Mouse (Mus musculus): Measurements from ENCODE around the gene Slc12a4. TPM values are rescaled to one million over a fixed set of nuclear protein-coding genes. Genes with fewer than 3 reads are reported as not detected.
A peak's percentile ranks its signal among the peaks of the same experiment; 100 is the strongest.

Gene Slc12a4
- total RNA-seq, 2 experiments from 2014 or later, result 11.2 to 17.7 TPM

- DNase-seq, result no peak
- intact Hi-C loops (cut with DNase I), result no loop called here
Observed at GRCm38 (mm10) chr8:105935863-105936603, 29.9 kb downstream of the Slc12a4 start.

- intact Hi-C loops (cut with DNase I), result no loop called here
- DNase-seq, result no peak
Observed at GRCm38 (mm10) chr8:105935105-105935504, 30.8 kb downstream of the Slc12a4 start.

- intact Hi-C loops (cut with DNase I), result loop anchor here (5.0 kb wide), 1 partner anchor 81 kb away; the partner anchor contains the start of gene Cenpt
Observed at GRCm38 (mm10) chr8:105933762-105934161, 32.1 kb downstream of the Slc12a4 start, which contains the start of gene Ctrl. Gene Ctrl (minus strand): TSS chr8:105933862.

DNA sequence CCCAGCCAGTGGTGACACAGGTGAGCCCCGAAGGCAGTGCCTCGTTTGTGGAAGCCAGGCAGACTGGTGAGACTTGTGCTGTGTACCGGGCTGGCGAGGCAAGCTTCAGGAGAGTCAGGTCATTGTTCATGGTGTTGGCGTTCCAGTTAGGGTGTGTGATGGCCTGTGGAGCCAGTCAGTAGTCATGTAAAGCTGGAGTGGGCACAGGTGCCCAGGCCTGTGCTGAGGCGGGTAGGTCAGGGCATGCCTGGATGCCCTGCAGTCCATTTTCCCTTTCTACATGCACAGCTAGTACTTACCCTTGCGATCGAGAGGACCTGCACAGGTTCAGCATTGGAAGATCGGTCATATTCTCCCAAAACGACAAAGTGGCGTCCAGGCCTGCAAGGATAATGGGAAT is 33.4 kb downstream of the Slc12a4 start:
- intact Hi-C loops (cut with DNase I), result loop anchor here (5.0 kb wide), 1 partner anchor 80 kb away; the partner anchor contains the start of gene Cenpt

More at GRCm38 (mm10) chr8:105933762-105934161, 32.1 kb downstream of the Slc12a4 start, which contains the start of gene Ctrl:
- no peak for DNase-seq

DNA sequence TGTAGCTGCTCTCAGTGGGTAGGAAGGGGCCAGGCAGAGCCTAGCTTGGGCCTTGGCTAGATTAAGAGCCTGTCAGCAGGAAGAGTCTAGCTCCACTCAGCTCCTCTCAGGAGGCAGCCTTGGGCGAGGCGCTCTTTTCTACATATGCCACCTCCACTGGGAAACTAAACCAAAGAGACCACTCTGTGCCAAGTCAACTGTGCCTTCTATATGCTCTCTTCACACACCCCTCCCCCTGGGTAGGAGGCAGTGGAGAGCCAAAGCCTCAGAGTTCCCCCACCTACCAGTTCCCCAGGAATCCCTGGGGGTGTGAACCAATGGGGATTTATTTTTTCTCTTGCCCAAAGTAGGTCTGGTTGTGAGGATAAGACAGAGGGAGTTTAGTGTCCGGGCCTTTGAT is 34.6 kb downstream of the Slc12a4 start:
- intact Hi-C loops (cut with DNase I), result loop anchor here (2.0 to 5.0 kb wide), 2 partner anchors 79 to 214 kb away; partner anchors contain the start of gene Cenpt

More for the DNA sequence above, 33.4 kb downstream of the Slc12a4 start:
- no peak for DNase-seq

DNA sequence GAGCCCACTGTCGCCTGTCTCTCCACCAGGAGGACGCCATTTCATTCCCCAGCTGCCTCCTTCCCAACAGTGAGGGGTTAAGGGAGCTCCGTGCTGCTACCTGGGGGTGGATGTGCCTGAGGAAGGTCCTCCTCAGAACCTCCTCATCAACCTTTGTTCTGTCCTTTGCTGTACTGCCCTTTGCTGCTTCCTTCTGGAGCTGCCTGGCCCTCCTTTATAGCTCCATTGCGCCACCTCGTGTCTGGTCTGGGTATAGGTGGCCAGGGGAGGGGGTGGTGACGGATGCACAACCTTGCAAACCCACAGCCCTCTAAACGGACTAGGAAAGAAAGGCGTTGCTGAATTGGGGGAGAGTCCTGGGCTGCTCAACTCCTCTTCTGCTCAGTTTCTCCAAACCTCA is 35.3 kb downstream of the Slc12a4 start:
- DNase-seq, result peak; percentile 78 to 79
- intact Hi-C loops (cut with DNase I), result loop anchor here (1.0 to 5.0 kb wide), 3 partner anchors 78 to 214 kb away; partner anchors contain the start of gene Cenpt

More for the DNA sequence above, 34.6 kb downstream of the Slc12a4 start:
- DNase-seq, result no peak

DNA sequence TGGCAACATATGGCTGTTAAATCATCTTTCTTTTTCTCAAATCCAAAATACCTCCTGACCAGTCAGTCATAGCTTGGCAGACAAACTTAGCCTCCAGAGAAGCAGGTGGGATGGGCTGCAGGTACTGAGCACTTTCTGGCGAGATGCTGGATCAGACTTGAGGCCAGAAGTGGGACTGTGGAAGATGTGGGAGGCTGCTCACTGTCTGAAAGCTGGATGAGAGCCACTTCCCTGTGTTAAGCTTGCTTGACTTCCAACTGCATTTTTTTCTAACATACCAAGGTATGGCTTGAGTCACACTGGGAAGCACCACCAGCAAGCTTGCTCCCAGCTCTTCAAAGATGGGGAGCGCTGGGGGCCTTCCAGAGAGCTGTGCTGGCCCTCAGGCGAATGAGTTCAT is 40.8 kb downstream of the Slc12a4 start:
- intact Hi-C loops (cut with DNase I), result no loop called here
- no peak for DNase-seq

- no peak for DNase-seq
- intact Hi-C loops (cut with DNase I), result no loop called here
Observed at GRCm38 (mm10) chr8:105919390-105919789, 46.5 kb downstream of the Slc12a4 start.

GRCm38 (mm10) chr8:105900941-105901616 is 64.8 kb downstream of the Slc12a4 start:
- no peak for DNase-seq
- intact Hi-C loops (cut with DNase I), result no loop called here

GRCm38 (mm10) chr8:105900180-105900940 is 65.5 kb downstream of the Slc12a4 start, which contains the start of gene Pskh1:
Gene Pskh1 (plus strand): TSS chr8:105900441.
- peak; percentile 86 to 90 for DNase-seq
- intact Hi-C loops (cut with DNase I), result no loop called here

- no peak for DNase-seq
- intact Hi-C loops (cut with DNase I), result no loop called here
Observed at GRCm38 (mm10) chr8:105897801-105898480, 68.0 kb downstream of the Slc12a4 start.

Small RNA genes within 50 kb of the gene (microRNA-seq; reads per million reads assigned to microRNA genes)
- 0 reads per million in 2 experiments for gene Mir7074

Other genes starting within 250 kb of the Slc12a4 start
- 1 to 10 TPM; 6.6 to 6.8 TPM for gene Gfod2, start 207.4 kb downstream of the Slc12a4 start, total RNA-seq (2021)
- gene Ranbp10, start 138.7 kb downstream of the Slc12a4 start, total RNA-seq (2021), result 10 to 100 TPM; 19.7 to 22.0 TPM
- not detected for gene Tsnaxip1, start 138.4 kb downstream of the Slc12a4 start, total RNA-seq (2021)
- gene Cenpt, start 112.8 kb downstream of the Slc12a4 start, total RNA-seq (2021), result 1 to 10 TPM; 1.1 to 1.2 TPM
- 10 to 100 TPM; 19.0 TPM for gene Thap11, start 111.0 kb downstream of the Slc12a4 start, total RNA-seq (2021)
- gene Nutf2, start 105.5 kb downstream of the Slc12a4 start, total RNA-seq (2021), result 10 to 100 TPM; 38.4 to 52.9 TPM
- gene Edc4, start 85.2 kb downstream of the Slc12a4 start, total RNA-seq (2021), result 10 to 100 TPM; 17.6 to 20.1 TPM
- gene Nrn1l, start 72.5 kb downstream of the Slc12a4 start, total RNA-seq (2021), result under 1 TPM in 1 of 2 experiments, not detected in 1; 0.59 TPM
- 10 to 100 TPM in 1 of 2 experiments, 1 to 10 TPM in 1; 9.5 to 11.5 TPM for gene Pskh1, start 65.7 kb downstream of the Slc12a4 start, total RNA-seq (2021)
- not detected for gene Ctrl, start 32.2 kb downstream of the Slc12a4 start, total RNA-seq (2021)
- gene Psmb10, start 27.7 kb downstream of the Slc12a4 start, total RNA-seq (2021), result 10 to 100 TPM; 15.7 to 24.2 TPM
- under 1 TPM in 1 of 2 experiments, not detected in 1; 0.25 TPM for gene Lcat, start 22.7 kb downstream of the Slc12a4 start, total RNA-seq (2021)
- gene Dpep3, start 13.3 kb upstream of the Slc12a4 start, total RNA-seq (2021), result not detected
- gene Dus2, start 25.2 kb upstream of the Slc12a4 start, total RNA-seq (2021), result 1 to 10 TPM; 9.7 to 10.0 TPM
- gene Dpep2nb, start 39.9 kb upstream of the Slc12a4 start, total RNA-seq (2021), result not detected
- gene Ddx28, start 45.8 kb upstream of the Slc12a4 start, total RNA-seq (2021), result 1 to 10 TPM; 8.2 to 9.6 TPM
- gene Nfatc3, start 92.7 kb upstream of the Slc12a4 start, total RNA-seq (2021), result 10 to 100 TPM; 19.5 to 22.8 TPM
- gene Esrp2, start 170.9 kb upstream of the Slc12a4 start, total RNA-seq (2021), result under 1 TPM in 1 of 2 experiments, not detected in 1; 0.26 TPM
- 1 to 10 TPM; 2.8 to 3.0 TPM for gene Pla2g15, start 184.3 kb upstream of the Slc12a4 start, total RNA-seq (2021)
- 10 to 100 TPM in 1 of 2 experiments, 1 to 10 TPM in 1; 5.9 to 10.1 TPM for gene Slc7a6, start 202.8 kb upstream of the Slc12a4 start, total RNA-seq (2021)
- 1 to 10 TPM; 7.2 to 8.1 TPM for gene Slc7a6os, start 244.8 kb upstream of the Slc12a4 start, total RNA-seq (2021)
- gene Prmt7, start 244.8 kb upstream of the Slc12a4 start, total RNA-seq (2021), result 10 to 100 TPM; 25.4 to 25.5 TPM

Data from gastrocnemius, postnatal 36 days (tissue).